Mouse (Mus musculus) CH12F3 (cell line): ENCODE results near the gene Abhd12.

Experiments
- in situ Hi-C: fragments of 300-500 bp; cut with MboI; formaldehyde crosslinking; loops from 2 replicates; pipeline ENCODE4 v1.14.3; 2020; ENCODE audit warnings: low sequenced_read_pairs

The Abhd12 gene

DNA sequence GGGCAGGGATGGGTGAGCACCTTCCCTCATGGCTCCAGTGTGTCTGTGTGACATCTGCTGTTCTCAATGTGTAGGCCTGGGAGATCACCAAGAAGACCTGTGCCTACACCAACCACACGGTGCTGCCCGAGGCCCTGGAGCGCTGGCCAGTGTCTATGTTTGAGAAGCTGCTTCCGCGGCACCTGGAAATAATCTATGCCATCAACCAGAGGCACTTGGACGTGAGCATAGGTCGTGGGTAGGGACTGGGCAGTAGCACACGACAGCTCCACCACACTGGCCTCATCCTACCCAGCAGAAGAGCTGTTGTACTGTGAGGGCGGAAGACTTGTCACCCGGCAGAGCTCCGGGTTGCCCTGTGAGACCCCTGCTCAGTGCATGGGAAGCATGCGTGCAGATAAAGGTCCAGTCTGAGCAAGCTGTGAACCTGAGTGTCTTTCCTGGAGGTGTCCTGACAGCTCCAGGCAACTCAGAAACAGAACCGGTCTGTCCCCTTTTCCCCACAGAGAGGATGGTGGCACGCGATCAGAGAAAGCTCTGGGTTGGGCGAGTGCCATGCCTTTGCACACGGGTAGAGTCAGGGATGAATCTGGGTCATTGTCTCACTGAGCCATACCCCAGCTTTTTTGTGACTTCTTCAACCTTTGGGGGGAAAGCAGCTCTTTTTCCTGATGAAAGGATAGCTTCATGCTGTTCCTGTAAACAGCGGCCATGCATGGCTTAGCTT, 87.7 kb downstream of the Abhd12 start:
- in situ Hi-C loops, result no loop called here

DNA sequence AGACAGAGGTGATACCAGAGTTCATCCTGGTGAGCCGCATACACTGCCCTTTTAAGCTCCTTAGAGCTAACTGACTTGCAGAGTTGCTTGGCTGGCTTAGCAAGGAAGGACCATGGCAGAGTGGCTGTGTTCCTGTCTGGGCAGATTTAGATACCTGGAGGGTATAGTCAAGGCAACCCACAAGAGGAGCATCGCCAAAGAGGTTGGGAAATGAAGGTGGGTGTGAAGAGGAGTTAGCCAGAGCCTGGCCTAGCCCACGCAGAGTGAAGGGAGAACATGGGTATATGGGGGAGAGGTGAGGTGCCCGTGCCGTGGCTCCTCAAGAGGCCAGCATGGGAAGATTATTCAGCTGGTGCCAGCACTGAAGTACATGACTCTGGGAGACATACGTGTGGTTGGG, 91.7 kb downstream of the Abhd12 start:
- in situ Hi-C loops, result no loop called here

DNA sequence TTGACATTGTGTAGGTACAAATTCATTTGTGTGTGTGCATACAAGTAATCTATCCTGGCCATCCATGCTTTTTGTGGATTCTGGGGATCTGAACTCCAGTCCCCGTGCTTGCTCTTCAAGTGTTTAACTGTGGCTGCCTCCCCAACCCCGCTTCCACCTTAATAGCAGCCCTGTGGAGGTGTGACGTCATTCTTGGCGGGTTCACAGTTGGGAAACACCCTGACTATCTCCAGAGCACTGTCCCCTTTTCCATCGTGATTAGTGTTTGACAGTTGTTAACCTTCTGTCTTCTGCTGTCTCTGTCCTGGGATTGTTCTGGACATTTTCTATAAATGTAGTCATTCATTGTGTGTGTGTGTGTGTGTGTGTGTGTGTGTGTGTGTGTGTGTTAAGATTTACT, 93.9 kb downstream of the Abhd12 start:
- in situ Hi-C loops, result no loop called here

DNA sequence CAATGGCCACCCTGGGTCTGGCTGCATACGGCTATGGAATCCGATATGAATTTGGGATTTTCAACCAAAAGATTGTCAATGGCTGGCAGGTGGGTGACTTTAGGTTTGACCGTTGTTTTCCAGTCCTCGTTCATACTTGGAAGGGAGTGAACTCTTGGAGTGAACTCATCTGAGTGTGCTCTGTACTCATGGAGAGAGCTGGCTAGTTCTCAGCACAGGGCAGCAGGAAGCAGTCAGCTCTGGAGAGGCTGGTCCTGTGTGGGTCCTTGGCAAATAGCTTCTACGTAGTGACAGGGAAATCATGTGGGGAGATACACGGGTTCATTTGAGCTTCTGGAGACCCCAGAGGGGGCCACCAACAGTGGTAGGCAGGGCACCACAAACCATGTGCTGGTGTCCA, 95.7 kb downstream of the Abhd12 start:
- in situ Hi-C loops, result loop anchor here (10.0 kb wide), 1 partner anchor 196 kb away; no protein-coding TSS in a partner anchor

DNA sequence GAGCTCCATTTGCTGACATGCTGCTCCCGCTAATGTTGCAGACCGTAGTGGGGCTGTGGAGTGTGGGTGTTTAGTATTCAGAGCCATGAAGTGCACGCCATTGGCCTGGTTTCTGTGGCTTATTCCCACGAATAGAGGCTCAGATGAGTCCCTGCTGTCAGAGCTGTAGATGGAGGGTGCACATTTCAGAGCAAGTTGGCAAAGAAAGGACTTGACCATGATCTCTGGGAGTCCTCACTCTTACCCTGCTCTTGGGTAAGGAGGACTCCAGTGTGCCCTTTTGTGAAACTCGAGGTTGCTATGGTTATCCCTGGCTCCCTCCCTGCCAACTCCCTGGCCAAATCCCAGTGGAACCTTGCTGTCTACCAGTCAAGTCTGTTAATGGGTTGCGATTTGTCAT, 96.2 kb downstream of the Abhd12 start:
- in situ Hi-C loops, result loop anchor here (10.0 kb wide), 1 partner anchor 196 kb away; no protein-coding TSS in a partner anchor

DNA sequence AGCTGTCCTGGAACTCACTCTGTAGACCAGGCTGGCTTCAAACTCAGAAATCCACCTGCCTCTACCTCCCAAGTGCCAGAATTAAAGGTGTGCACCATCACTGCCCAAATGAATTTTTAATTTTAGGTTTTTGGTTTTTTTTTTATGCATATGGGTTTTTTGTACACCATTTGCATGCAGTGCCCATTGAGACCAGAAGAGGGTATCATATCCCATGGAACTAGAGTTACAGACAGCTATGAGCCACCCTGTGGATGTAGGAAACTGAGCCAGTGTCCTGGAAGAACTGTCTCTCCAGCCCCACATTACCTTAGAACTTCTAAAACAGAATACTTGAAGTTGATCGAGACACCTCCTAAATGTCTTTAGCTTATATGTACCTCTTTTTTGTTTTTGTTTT, 101.5 kb downstream of the Abhd12 start:
- in situ Hi-C loops, result loop anchor here (10.0 kb wide), 1 partner anchor 202 kb away; no protein-coding TSS in a partner anchor

DNA sequence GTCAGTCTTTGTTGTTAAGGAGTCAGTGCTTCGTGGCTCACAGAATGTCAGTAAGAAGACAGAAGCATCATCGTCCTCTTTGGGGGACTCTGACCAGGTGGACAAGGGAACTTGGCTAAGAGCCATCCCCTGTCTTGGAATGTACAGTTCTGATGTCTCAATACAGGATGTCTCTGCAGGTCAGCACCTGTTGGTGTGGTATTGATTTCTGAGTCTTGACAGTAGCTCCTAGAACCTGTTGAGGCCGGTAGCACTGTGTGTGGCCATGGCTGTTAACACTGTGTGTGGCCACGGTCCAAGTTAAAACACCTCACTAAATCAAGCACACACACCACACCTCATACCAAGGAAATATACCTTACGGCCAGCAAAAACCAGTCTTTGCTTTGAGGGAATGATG, 103.9 kb downstream of the Abhd12 start:
- in situ Hi-C loops, result loop anchor here (10.0 kb wide), 1 partner anchor 204 kb away; no protein-coding TSS in a partner anchor

DNA sequence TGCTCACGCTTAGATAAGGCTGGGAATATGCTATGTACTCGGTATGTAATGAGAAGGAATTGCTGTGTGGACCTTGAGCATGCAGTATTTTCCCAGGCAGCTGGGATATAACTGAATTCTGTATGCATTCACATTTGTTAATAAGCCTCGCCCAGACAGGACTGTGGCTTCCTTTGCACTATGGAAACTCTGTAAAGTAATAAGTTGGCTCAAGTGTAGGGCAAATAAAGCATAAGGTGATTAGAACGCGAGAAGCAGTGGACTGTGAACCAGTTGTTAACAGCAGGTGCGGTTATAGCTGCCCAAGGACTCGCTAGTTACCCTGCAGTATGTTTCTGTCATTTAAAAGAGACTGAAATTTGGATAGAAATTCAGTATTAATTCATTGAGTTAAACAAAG, 106.5 kb downstream of the Abhd12 start:
- in situ Hi-C loops, result no loop called here

DNA sequence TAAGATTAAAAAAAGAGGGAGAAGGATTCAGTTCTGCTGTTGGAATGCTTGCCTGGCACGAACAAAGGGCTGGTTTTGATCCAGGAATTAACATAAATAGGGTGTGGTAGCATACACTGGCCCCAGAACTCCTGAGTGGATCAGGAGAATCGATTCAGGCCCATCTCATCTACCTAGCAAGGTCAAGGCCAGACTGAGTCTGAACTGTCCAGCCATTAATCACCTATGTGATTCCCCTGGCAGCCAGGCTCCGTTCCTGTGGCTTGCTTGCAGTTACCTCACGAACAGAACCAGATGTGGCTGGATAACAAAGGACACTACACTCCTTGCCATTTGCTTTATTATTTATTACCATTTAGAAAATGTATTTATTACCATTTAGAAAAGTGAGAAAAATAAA, 111.2 kb downstream of the Abhd12 start:
- in situ Hi-C loops, result no loop called here

DNA sequence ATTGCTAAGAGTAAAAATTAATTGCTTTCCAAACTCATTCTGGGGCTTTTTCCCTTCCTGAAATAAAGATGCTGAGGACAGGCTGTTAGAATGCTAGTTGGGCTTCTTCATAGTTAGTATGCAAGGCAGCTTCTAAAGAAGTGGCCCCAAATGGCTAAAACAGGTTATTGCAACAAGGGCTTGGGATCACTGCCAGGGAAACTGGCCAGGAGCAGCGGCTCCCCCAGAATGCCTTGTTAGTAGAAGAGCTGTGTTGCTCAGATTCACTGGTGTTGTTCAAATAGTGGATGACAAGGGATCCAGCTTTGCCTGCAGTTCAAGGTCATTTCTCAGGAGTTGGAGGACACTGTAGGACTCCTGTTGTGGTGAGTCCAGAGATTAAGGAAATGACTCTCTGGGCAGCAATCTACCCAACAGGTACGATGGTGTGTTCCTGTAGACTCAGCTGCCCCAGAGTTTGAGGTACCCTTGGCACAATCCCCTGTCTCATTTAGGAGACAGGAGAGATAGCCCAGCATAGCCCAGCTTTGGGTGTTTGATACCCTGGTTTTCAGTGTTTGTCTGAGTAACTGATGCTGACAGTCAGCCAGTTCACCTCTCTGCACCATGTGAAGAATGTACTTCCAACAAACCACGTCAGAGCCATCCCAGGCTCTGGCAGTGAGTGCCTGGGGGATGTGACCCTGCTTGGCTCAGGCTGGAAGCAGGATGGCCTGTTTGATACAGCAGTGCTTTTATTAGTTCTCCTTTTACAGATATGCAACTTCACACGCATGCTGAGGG, 115.6 kb downstream of the Abhd12 start:
- in situ Hi-C loops, result no loop called here

DNA sequence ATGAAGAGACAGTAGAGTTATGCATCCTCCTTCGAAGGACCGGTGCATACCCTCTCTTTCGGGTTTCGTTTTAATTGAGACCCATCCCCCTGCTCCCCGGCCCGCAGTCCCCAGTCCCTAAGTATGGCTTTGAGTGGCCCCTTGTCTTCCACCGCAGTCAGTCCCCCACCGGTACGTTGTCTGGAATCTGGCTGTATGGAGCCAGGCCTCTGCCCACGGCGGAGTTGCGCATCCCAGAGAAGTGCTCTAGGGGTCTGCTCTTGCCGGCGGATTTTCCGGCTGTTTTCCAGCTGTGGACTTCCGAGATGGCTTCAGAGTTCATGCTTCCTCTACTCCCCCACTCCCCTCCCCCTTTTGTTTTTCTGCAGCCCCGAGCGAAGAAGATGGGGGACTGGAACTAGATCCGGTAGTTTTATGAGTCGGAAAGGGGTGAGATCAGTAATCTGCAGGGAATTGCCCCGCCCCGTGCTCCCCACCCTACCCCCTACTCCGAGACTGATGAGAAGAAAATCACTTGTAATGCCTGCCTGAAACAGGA, 117.2 kb downstream of the Abhd12 start:
- in situ Hi-C loops, result no loop called here

DNA sequence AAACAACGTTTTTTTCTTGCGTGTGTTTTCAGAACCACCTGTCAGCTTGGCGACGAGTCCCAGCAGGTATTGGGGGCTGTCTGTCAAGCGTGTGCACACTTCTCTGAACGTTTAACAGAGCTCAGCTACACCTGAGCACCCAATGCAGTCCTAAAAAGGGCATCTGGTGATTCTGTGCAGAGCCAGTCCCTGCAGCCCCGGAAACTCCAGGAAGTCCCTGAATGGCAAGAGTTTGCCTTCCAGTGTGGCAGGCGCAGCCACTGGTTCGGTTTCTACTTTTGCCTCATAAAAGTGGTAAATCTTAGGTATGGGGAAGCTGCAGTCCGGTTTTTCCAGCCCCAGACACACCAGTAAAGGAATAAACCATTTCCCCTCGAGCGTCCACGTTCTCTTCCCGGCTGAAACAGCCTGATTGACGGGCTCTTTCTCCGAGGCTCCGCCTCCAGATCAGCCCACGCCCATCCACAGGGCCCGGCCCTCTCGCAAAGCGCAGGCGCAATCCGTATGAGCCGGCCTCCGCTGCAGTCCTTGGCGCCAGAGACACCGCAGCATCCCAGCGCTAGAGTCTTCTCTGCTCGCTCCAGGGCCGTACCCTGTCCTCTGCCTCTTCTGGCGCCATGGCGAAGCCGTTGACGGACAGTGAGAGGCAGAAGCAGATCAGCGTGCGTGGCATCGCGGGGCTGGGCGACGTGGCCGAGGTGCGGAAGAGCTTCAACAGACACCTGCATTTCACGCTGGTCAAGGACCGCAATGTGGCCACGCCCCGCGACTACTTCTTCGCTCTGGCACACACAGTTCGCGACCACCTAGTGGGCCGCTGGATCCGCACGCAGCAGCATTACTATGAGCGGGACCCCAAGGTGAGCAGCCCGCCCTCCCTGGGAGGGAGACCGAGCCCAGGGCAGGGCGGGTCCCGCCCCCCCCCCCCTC, 118.0 kb downstream of the Abhd12 start, which contains the start of gene Pygb:
Gene Pygb (plus strand): TSS at position 485 of the 930 bp plus-strand sequence.
- in situ Hi-C loops, result no loop called here

DNA sequence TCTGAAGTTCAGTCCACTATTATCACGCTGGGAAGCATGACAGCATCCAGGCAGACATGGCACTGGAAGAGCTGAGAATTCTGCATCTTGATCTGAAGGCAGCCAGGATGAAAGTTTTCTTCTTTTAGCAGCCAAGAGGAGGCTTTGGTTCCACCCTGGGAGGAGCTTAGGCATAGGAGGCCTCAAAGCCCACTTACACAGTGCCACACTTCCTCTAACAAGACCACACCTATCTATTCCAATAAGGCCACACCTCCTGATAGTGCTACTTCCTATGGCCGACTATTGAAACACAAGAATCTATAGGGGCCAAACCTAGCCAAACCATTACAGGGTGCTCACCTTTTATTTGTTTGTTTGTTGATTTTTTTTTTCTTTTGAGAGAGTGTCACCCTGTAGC, 121.7 kb downstream of the Abhd12 start:
- in situ Hi-C loops, result no loop called here
